Mouse (Mus musculus): ENCODE results near the gene Dydc2. TPM values are rescaled to one million over a fixed set of nuclear protein-coding genes. Genes with fewer than 3 reads are reported as not detected.

Gene Dydc2
- under 1 TPM in 1 of 2 experiments, not detected in 1; 0.82 TPM for polyA plus RNA-seq (2017; shearing (Covaris generic))

DNA sequence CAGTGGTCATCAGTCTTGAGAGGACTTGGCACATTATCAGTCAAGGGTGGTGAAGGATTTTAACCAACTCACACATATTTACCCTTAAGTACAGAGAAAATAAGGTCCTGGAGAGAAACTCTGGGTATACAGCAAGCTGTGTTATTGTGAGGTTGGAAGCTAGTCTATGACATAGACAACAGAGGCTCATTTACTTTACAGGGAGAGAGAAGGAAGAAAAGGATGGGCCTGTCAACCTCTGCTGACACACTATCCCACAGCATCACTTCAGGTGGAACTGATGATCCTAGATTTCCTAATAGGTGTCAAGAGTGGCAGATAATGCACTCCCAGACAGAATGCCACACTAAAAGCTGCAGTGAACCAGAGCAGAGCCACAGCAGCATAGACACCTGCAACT is at the start of gene Dydc2:
Dydc2 (minus strand) TSS at position 101 of the 400 bp plus-strand sequence.

GRCm38 (mm10) chr14:41104853-41105444 is 35.9 kb upstream of the Dydc2 start, which contains the start of gene Mat1a:
Gene Mat1a (plus strand): TSS chr14:41105035.

DNA sequence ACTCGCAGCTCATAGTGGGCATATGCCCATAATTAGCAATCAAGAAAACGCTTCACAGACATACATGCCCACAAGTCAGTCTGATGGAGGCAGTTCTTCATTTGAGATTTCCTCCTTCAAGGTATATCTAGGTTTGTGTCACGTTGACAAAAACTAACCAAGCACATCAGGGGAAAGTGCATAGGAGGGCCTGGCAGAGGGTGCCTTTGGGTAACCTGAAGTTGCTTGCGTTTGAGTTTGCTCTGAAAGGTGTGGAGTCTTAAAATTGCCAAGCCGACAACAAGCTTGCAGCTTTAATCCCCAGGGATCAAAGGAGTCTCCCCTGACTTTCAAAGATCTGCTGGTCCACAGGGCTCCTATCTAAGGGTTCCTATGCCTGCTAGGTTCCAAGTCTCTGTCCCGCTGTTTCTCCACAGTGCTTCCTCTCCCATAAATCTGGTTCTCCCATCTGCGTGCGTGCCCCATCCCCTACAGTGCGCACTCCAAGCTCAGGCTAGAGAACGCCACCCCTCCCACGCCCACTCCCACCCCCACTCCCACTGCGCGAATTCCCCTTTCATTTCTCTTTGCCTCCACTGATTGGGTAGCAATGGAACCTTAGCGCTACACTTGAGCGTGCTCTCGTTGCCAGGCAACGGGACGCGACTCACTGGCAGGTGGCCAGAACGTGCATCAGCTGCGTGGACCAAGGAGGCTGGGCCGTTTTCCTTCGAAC is 3.4 kb upstream of the Dydc2 start, which contains the start of gene Dydc1:
Dydc1 (plus strand) TSS at position 683 of the 715 bp plus-strand sequence.

GRCm38 (mm10) chr14:41013630-41014613 is 55.1 kb downstream of the Dydc2 start, which contains the start of gene Fam213a:
Gene Fam213a (minus strand): TSS chr14:41013788.

Other genes starting within 250 kb of the Dydc2 start
- 1 to 10 TPM in 1 of 2 experiments, under 1 TPM in 1; 0.61 to 2.3 TPM for gene Sh2d4b, start 175.9 kb downstream of the Dydc2 start, polyA plus RNA-seq (2017; shearing (Covaris generic))
- 100 to 1,000 TPM in 1 of 2 experiments, 10 to 100 TPM in 1; 89.5 to 179 TPM for gene Tspan14, start 102.4 kb downstream of the Dydc2 start, polyA plus RNA-seq (2017; shearing (Covaris generic))
- 10 to 100 TPM in 1 of 2 experiments, 1 to 10 TPM in 1; 9.8 to 27.5 TPM for gene Fam213a, start 55.4 kb downstream of the Dydc2 start, polyA plus RNA-seq (2017; shearing (Covaris generic))
- under 1 TPM in 1 of 2 experiments, not detected in 1; 0.67 TPM for gene Dydc1, start 3.7 kb upstream of the Dydc2 start, polyA plus RNA-seq (2017; shearing (Covaris generic))
- gene Mat1a, start 35.8 kb upstream of the Dydc2 start, polyA plus RNA-seq (2017; shearing (Covaris generic)): under 1 TPM in 1 of 2 experiments, not detected in 1; 0.77 TPM
- gene Sftpa1, start 62.6 kb upstream of the Dydc2 start, polyA plus RNA-seq (2017; shearing (Covaris generic)): under 1 TPM; 0.08 to 0.81 TPM
- gene Mbl1, start 82.2 kb upstream of the Dydc2 start, polyA plus RNA-seq (2017; shearing (Covaris generic)): not detected
- gene Sftpd, start 115.9 kb upstream of the Dydc2 start, polyA plus RNA-seq (2017; shearing (Covaris generic)): 1 to 10 TPM in 1 of 2 experiments, under 1 TPM in 1; 0.12 to 1.0 TPM
- gene Gm2832, start 209.6 kb upstream of the Dydc2 start, polyA plus RNA-seq (2017; shearing (Covaris generic)): not detected

Measured in inflammation-experienced regulatory T-cells (primary cell).